Mouse (Mus musculus) limb, embryonic 15.5 days (tissue): ENCODE results near the gene Guca1a. TPM values are rescaled to one million over a fixed set of nuclear protein-coding genes. Genes with fewer than 3 reads are reported as not detected.
A peak's percentile ranks its signal among the peaks of the same experiment; 100 is the strongest.
"Not testable (repeated sequence)": the region's sequence is repeated elsewhere in the genome, so short reads cannot be mapped to it uniquely, and the experiment has no call there.

Experiments used
- ATAC-seq: fragments of 200-750 bp; cut with Nextera tagmentation; 2 replicates; pipeline ENCODE4 v1.8.0; 2017; ENCODE audit warnings: low read depth, moderate TSS enrichment; ENCODE audit not compliant: insufficient number of reproducible peaks, low FRiP score, low TSS enrichment
- H3K27ac ChIP-seq: fragments of 300-500 bp; sonication (generic); 2 replicates; pipeline ENCODE4 v1.5.1; 2015; ENCODE audit warnings: moderate library complexity, mild to moderate bottlenecking, inconsistent platforms
- H3K27me3 ChIP-seq: fragments of 300-500 bp; sonication (generic); 2 replicates; pipeline ENCODE4 v1.6.1; 2015; ENCODE audit warnings: inconsistent platforms
- H3K36me3 ChIP-seq: fragments of 300-500 bp; sonication (generic); 2 replicates; pipeline ENCODE4 v1.6.1; 2015; ENCODE audit warnings: inconsistent platforms
- H3K4me1 ChIP-seq: fragments of 300-500 bp; sonication (generic); 2 replicates; pipeline ENCODE4 v1.6.1; 2015; ENCODE audit warnings: inconsistent platforms
- H3K4me2 ChIP-seq: fragments of 300-500 bp; sonication (generic); 2 replicates; pipeline ENCODE4 v1.6.1; 2015; ENCODE audit warnings: mild to moderate bottlenecking, inconsistent platforms
- H3K4me3 ChIP-seq: fragments of 300-500 bp; sonication (generic); 2 replicates; pipeline ENCODE4 v1.5.1; 2015; ENCODE audit warnings: mild to moderate bottlenecking, inconsistent platforms
- H3K9ac ChIP-seq: fragments of 300-500 bp; sonication (generic); 2 replicates; pipeline ENCODE4 v1.6.1; 2015; ENCODE audit warnings: inconsistent platforms
- H3K9me3 ChIP-seq: fragments of 300-500 bp; sonication (generic); 2 replicates; pipeline ENCODE4 v1.6.1; 2016; ENCODE audit warnings: inconsistent platforms
- WGBS: fragments of 180-500 bp; shearing (Covaris S2); methylation state at CpG from one replicate; pipeline ENCODE4 v1.1.7; 2015; 5-methylcytosine and 5-hydroxymethylcytosine counted together
- polyA plus RNA-seq: library from polyadenylated mRNA; unstranded; fragments of >200 nt; fragmentation: Nextera tagmentation; extraction: Ambion mirVana; gene quantifications from 2 replicates; pipeline ENCODE4 v1.2.1, GENCODE M21; 2015

The Guca1a gene
- polyA plus RNA-seq, 1 experiment from 2014 or later = 6.2 TPM

DNA sequence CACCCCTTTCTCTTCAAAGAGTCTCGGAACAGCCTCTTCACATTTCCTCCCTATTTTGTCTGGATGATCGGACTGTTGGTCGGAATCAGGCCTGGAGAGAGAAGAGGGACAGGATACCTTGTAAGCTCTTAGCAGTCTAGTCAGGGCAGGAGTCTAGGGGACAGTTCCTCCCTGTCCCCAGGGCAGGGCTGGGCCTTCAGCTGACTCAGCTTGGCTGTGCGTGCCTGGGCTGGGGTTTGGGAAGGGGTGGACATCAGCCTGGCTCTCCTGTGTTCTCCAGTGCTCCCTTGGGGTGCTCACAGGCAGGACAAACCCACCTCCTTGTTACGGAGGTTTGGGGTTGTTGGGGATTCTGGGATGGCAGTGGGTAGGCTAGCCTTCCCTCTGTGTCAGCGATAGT, 38.2 kb upstream of the Guca1a start:
- Histone ChIP-seq H3K4me3 (no peak overlapping the region), H3K36me3 (no peaks in the 10 kb centered on the region), H3K9me3 (no peaks in the 10 kb centered on the region), H3K9ac (no peak overlapping the region), H3K27me3 (peaks cover 42% of the 10 kb centered on the region), H3K27ac (no peak overlapping the region), H3K4me1 (peaks cover 24% of the 10 kb centered on the region), H3K4me2 (0 out of 2 replicates have a peak overlapping the region, but pooled peaks have one; percentile 8)
- 56% methylated on average over 6 of the region's 6 CpGs for WGBS
- no peak for ATAC-seq

DNA sequence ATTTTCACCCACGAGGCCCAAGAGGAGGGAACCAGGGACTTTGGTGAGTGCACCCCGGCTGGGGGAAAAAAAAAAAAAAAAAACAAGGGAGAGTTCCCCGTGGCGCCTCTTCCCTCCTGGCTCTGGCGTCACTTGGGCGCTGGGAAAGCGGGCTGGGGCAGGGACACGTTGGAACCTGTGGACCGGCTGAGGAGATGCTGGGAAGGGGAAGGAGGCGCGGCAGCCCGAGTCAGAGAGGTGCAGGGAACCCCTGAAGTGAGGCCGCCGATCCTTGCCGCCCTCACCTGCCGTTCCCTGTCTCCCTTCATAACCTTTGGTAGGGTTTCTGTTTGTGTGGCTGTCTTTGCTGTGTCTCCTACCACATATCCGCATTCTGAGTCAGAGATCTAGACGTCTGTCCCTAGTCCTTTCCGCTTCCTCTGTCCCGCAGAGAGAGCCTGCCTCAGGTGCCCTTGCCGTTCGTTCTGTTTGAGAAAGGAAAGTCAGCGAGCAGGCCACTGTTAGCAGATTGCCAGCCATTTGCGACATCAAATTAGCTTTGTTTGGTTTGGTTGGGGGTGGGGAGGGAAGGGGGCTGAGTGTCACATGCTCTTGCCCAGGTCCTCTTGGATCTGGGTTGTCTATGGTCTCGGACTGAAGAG, 36.6 kb upstream of the Guca1a start, which contains the start of gene 1700001C19Rik:
Gene 1700001C19Rik (minus strand): TSS at position 470 of the 641 bp plus-strand sequence.
- ATAC-seq = no peak
- WGBS = 2% methylated on average over 24 of the region's 25 CpGs
- H3K27ac ChIP-seq = peak within 1 kb of the TSS; percentile 66

GRCm38 (mm10) chr17:47436156-47436906, 35.9 kb upstream of the Guca1a start, which contains the start of gene AI661453:
Gene AI661453, plus strand, starts transcription at chr17:47436615.
- H3K27me3 ChIP-seq = peaks cover 42% of the 10 kb centered on the region
- WGBS = 1% methylated on average over 45 of the region's 45 CpGs
- peak; percentile 42; the same call in 1 of the 2 replicates for ATAC-seq

More for the DNA sequence above, 36.6 kb upstream of the Guca1a start, which contains the start of gene 1700001C19Rik:
- Histone ChIP-seq H3K4me2 (peak within 1 kb of the TSS; percentile 76), H3K4me3 (peak within 1 kb of the TSS; percentile 42), H3K9ac (peak within 1 kb of the TSS; percentile 3; the same call in 1 of the 2 replicates), H3K9me3 (no peaks in the 10 kb centered on the region), H3K36me3 (no peaks in the 10 kb centered on the region), H3K27me3 (peaks cover 42% of the 10 kb centered on the region), H3K4me1 (peaks cover 24% of the 10 kb centered on the region)

DNA sequence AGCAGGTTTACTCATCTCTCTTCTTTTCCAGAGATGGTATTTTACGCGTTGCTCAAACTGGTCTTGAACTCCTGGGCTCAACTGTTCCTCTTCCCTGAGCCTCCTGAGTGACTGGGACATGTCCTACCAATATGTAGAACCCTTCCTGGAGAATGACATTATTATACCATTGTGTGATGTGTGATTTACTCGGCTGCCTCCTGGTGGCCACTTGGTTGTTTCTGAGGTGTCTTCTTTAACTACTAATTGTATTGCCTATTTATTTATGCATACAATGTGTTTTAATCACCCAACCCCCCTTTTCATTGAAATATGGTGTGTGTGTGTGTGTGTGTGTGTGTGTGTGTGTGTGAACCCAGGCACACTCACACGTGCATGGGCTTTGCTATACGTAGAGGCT, 30.4 kb upstream of the Guca1a start:
- no peak overlapping the region for H3K27ac ChIP-seq
- WGBS = 69% methylated on average over 5 of the region's 5 CpGs
- H3K27me3 ChIP-seq = peaks cover 2% of the 10 kb centered on the region; the same call in 1 of the 2 replicates
- H3K9ac ChIP-seq = no peak overlapping the region
- no peak overlapping the region for H3K4me3 ChIP-seq
- H3K4me2 ChIP-seq = no peak overlapping the region
- no peaks in the 10 kb centered on the region for H3K9me3 ChIP-seq
- 0 out of 2 replicates have a peak, but pooled peaks cover 3% of the 10 kb centered on the region for H3K4me1 ChIP-seq
- no peak for ATAC-seq
- H3K36me3 ChIP-seq = no peaks in the 10 kb centered on the region

More at GRCm38 (mm10) chr17:47436156-47436906, 35.9 kb upstream of the Guca1a start, which contains the start of gene AI661453:
- Histone ChIP-seq H3K9ac (peak within 1 kb of the TSS; percentile 3; the same call in 1 of the 2 replicates), H3K4me1 (peaks cover 22% of the 10 kb centered on the region), H3K27ac (peak within 1 kb of the TSS; percentile 66), H3K36me3 (no peaks in the 10 kb centered on the region), H3K4me2 (peak within 1 kb of the TSS; percentile 76), H3K4me3 (peak within 1 kb of the TSS; percentile 42), H3K9me3 (no peaks in the 10 kb centered on the region)

- no peak overlapping the region for H3K4me2 ChIP-seq
- no peaks in the 10 kb centered on the region for H3K27me3 ChIP-seq
- no peak overlapping the region for H3K4me3 ChIP-seq
- H3K9me3 ChIP-seq = no peaks in the 10 kb centered on the region
- no peaks in the 10 kb centered on the region for H3K36me3 ChIP-seq
- WGBS = 9% methylated on average over 8 of the region's 8 CpGs
- H3K4me1 ChIP-seq = 0 out of 2 replicates have a peak, but pooled peaks cover 3% of the 10 kb centered on the region
- no peak overlapping the region for H3K9ac ChIP-seq
- ATAC-seq = no peak
- H3K27ac ChIP-seq = no peak overlapping the region
Observed at GRCm38 (mm10) chr17:47428831-47429304, 28.5 kb upstream of the Guca1a start.

DNA sequence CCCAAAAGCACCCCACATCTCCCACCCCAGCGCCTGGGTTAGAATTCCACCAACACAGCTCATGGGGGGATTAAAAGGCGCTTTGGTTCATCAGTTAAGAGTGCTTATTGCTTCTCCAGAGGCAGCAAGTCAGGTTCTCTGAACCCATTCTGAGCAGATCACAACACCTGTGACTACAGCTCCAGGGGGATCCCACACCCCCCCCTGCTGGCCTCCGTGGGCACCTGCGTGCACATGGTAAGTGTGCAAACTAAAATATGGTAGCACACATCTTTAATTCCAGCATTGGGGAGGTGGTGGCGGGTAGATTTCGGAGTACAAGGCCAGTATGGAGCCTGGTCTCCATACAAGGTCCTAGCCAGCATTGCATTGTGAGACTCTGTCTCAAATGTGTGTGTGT, 26.9 kb upstream of the Guca1a start:
- Histone ChIP-seq H3K9me3 (no peaks in the 10 kb centered on the region), H3K36me3 (no peaks in the 10 kb centered on the region), H3K4me3 (no peak overlapping the region), H3K4me2 (no peak overlapping the region), H3K9ac (no peak overlapping the region), H3K27ac (no peak overlapping the region), H3K4me1 (0 out of 2 replicates have a peak, but pooled peaks cover 3% of the 10 kb centered on the region), H3K27me3 (no peaks in the 10 kb centered on the region)
- 73% methylated on average over 6 of the region's 6 CpGs for WGBS
- ATAC-seq = no peak

GRCm38 (mm10) chr17:47424186-47424585, 23.8 kb upstream of the Guca1a start:
- Histone ChIP-seq H3K27ac (no peak overlapping the region), H3K9me3 (no peaks in the 10 kb centered on the region), H3K4me1 (0 out of 2 replicates have a peak, but pooled peaks cover 3% of the 10 kb centered on the region), H3K36me3 (no peaks in the 10 kb centered on the region), H3K4me2 (no peak overlapping the region), H3K9ac (no peak overlapping the region), H3K4me3 (no peak overlapping the region), H3K27me3 (no peaks in the 10 kb centered on the region)
- no peak for ATAC-seq
- WGBS = 74% methylated on average over 6 of the region's 6 CpGs

GRCm38 (mm10) chr17:47422616-47423015, 22.2 kb upstream of the Guca1a start:
- H3K9ac ChIP-seq, H3K4me1 ChIP-seq, H3K27me3 ChIP-seq, H3K4me2 ChIP-seq, H3K27ac ChIP-seq, ATAC-seq, H3K4me3 ChIP-seq, H3K36me3 ChIP-seq, H3K9me3 ChIP-seq: not testable (repeated sequence)
- WGBS = 88% methylated on average over 1 of the region's 1 CpGs

- no peak overlapping the region for H3K9ac ChIP-seq
- H3K27me3 ChIP-seq = no peaks in the 10 kb centered on the region
- no peaks in the 10 kb centered on the region for H3K9me3 ChIP-seq
- no peak for ATAC-seq
- H3K4me2 ChIP-seq = no peak overlapping the region
- H3K4me1 ChIP-seq = no peaks in the 10 kb centered on the region
- H3K4me3 ChIP-seq = no peak overlapping the region
- H3K27ac ChIP-seq = no peak overlapping the region
- H3K36me3 ChIP-seq = no peaks in the 10 kb centered on the region
- WGBS = 83% methylated on average over 3 of the region's 3 CpGs
Observed at GRCm38 (mm10) chr17:47421566-47421965, 21.2 kb upstream of the Guca1a start.

DNA sequence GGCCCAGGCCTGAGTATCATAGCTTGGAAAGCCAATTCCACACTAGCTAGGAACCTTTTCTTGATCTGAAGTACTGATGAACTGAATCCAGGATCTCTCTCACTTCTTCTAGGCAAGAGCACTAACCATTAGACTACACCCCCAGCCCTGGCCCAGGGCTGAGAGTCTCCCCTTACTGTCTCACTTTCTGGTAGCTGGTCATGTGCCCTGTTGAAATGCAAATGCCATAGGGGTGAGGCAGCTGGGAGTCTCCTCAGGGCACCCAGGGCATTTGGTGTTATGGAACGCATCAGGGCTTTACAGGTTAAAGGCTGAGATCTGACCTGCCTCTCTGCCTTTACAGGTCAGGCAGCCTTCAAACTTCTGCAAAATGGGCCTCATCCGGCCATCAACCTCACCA, 19.8 kb upstream of the Guca1a start:
- Histone ChIP-seq H3K4me3 (no peak overlapping the region), H3K36me3 (no peaks in the 10 kb centered on the region), H3K9me3 (no peaks in the 10 kb centered on the region), H3K27me3 (peaks cover 3% of the 10 kb centered on the region; the same call in 1 of the 2 replicates), H3K9ac (no peak overlapping the region), H3K4me2 (no peak overlapping the region), H3K27ac (no peak overlapping the region), H3K4me1 (no peaks in the 10 kb centered on the region)
- 61% methylated on average over 2 of the region's 2 CpGs for WGBS
- no peak for ATAC-seq

- not testable (repeated sequence) for H3K27ac ChIP-seq, ATAC-seq, H3K9me3 ChIP-seq, H3K36me3 ChIP-seq, H3K9ac ChIP-seq, H3K4me1 ChIP-seq
- WGBS = 2% methylated on average over 74 of the region's 74 CpGs
- Histone ChIP-seq H3K4me2 (peak overlapping the region; percentile 65), H3K27me3 (peaks cover 36% of the 10 kb centered on the region), H3K4me3 (peak overlapping the region; percentile 39)
Observed at GRCm38 (mm10) chr17:47409897-47410861, 9.8 kb upstream of the Guca1a start.
